Mouse (Mus musculus) frontal cortex, adult 2 months (tissue): ENCODE results near the gene Olfr981. TPM values are rescaled to one million over a fixed set of nuclear protein-coding genes. Genes with fewer than 3 reads are reported as not detected.
"Not testable (repeated sequence)": the region's sequence is repeated elsewhere in the genome, so short reads cannot be mapped to it uniquely, and the experiment has no call there.

ENCODE experiments used
- DNase-seq, 2 experiments: peaks; one replicate each; pipeline ENCODE4 v3.0.0; 2022; ENCODE audit warnings: low spot score in 1 of 2; ENCODE audit errors: extremely low spot score in 1 of 2
- polyA plus RNA-seq: library from polyadenylated mRNA; depleted of rRNA; stranded (reverse); fragments of >200 nt; gene quantifications from 2 replicates; pipeline ENCODE4 v1.2.3, GENCODE M21; 2012; rRNA removed

Olfr981 gene
- 0.04 and 0.11 TPM in 2 replicates for polyA plus RNA-seq

DNA sequence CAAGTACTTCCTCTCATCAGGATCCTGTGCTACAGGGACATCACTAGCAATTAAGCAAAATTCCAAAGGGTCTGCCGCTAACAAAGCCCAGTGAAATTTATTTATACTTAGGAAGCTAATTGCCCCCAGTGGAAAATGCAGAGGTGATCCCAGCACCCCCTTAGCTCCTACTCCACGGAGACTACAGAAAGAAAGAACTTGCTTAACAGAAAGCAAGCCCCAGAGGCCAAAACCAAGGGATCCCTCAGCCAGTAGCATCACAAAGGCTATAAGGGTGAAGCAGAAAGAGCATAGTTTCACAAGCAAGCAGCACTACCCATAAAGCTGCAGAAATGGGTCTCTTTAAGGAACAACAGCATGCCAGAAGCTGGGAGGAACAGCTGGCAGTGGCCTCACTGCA lies at the start of gene Olfr981:
Olfr981 (plus strand) TSS at position 301 of the 400 bp plus-strand sequence.
- no peak for DNase-seq

DNA sequence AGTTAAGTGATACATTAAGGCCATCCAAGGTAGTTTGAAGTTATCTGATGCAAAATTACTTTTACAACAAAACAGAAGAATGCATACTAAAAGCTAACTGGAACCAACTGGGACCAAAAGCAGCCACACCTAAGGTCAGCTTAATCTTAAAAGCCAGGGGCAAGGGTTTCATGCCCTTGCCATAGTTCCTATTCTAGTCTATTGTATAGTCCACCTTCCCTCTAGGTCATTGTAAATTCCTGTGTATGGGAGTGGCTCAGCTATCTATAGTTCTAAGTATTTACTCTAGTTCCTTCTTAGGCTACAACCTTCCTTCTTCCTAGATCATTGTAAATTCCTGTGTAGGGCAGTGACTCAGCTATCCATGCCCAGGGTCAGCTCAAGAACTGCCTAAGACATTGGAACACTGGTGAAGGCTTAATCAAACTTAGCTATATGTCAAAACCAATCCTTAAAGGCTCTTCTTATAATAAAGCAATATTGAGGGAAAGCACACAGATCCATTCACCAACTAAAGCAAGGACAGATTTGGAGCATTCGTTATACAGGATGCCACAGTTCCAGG lies 44.6 kb upstream of the Olfr981 start:
- DNase-seq: not testable (repeated sequence)

DNA sequence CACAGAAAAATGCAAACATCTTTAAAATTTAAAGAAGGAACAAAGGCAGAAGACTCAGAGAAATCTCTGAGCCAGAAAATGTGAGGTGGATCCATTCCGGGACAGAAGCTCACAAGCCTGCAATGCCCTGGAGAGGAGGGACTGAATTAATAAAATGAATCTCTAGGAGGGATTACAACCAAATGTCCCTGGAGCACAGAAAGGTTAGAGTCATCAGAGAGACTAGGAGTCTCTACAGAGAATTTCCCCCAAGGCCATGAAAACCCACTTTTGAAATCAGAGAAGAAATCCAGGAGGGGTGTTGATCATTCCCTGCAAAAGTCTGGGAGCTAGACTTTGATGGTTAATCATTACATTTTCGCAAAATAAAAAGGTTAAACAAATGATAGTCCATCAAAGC lies 29.5 kb upstream of the Olfr981 start, which contains the start of gene Olfr978:
Olfr978 (plus strand) TSS at position 301 of the 400 bp plus-strand sequence.
- DNase-seq: no peak

DNA sequence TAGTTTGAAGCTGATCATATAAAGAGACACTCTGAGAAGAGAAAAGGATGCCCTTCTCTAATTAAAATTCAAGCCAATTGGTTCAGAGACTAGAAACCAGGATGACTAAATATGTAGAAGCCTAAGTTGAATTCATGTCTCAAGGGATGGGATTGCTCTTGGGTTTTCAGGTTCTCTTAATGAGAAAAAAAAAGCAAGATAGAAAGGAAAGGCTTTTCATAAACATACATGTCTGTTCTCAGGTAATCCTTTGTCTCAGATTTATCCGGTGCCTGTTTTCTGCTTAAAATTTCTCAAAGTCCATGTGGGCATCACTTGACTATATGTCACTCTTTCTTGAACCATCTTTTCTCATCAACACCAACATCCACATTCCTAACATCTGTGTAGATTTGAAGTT lies 17.9 kb upstream of the Olfr981 start, which contains the start of gene Olfr979:
Olfr979 (minus strand) TSS at position 101 of the 400 bp plus-strand sequence.
- DNase-seq: no peak

DNA sequence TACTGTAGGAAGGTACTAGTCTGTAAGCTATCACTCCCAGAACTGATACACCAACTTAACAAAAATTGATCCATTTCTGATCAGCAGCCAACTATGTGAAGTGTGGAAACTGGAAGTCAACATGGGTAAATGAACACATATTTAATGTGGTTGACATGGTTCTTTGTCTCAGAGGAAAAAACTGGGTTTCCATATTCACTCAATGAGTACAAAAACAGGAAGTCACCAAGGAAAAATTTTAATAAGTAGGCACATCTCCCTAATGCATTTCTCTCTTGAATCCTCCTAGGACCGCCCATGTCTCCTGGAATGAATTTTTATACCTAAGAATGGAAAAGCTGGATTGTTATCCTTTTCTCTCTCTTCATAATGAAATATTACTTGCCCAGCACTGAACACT lies 11.8 kb upstream of the Olfr981 start, which contains the start of gene Olfr980:
Olfr980 (minus strand) TSS at position 101 of the 400 bp plus-strand sequence.
- DNase-seq: no peak

DNA sequence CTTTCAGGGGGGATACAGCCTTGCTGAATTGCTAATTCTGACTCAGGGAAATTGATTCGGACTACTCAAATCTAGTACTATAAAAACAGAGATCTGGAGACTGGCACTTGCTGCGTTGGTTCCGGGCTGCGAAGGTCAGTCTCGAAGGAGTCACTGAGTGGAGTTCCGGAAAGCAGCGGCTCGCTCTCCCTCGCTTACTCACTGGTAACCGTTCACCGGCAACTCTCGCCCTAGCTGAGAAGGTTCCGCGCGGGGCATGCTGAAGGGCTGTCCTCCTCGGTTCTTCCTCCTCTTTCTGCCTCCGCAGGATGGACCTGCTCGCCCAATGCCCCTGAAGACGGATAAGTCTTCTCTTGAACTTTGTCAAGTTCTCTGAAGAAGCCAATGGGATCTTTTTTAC lies 28.9 kb downstream of the Olfr981 start:
- no peak for DNase-seq

DNA sequence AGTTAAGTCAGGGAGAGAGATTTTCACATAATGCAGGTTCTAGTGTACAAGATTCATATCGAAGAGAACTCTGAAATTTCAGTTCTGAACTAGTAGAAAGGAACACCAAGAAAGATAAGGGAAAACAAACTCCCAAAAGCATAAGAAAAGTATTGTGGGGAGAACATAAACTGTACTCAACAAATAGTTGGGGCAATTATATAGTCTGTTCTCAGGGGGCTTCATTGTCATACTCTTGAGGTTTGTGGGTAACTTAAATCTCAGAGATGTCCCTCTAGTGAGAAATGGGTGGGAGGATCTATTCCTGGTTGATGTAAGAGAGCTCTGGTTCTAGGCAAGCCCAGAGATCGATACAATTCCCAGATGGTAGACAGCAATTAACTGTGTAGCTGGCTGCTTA lies 52.3 kb downstream of the Olfr981 start, which contains the start of gene Olfr982:
Olfr982 (plus strand) TSS at position 301 of the 400 bp plus-strand sequence.
- DNase-seq: no peak

Other genes starting within 250 kb of the Olfr981 start
- not detected in 2 replicates for gene Olfr968, start 238.2 kb upstream of the Olfr981 start, polyA plus RNA-seq
- not detected in 2 replicates for gene Olfr969, start 230.5 kb upstream of the Olfr981 start, polyA plus RNA-seq
- not detected in 2 replicates for gene Olfr970, start 212.6 kb upstream of the Olfr981 start, polyA plus RNA-seq
- not detected in 2 replicates for gene Olfr971, start 184.6 kb upstream of the Olfr981 start, polyA plus RNA-seq
- 0.06 TPM in 1 of 2 replicates, not detected in the other for gene Olfr972, start 155.0 kb upstream of the Olfr981 start, polyA plus RNA-seq
- gene Olfr229, start 114.1 kb upstream of the Olfr981 start, polyA plus RNA-seq: not detected in 2 replicates
- not detected in 2 replicates for gene Olfr974, start 84.0 kb upstream of the Olfr981 start, polyA plus RNA-seq
- gene Olfr975, start 69.4 kb upstream of the Olfr981 start, polyA plus RNA-seq: 0.02 TPM in 1 of 2 replicates, not detected in the other
- gene Olfr976, start 60.3 kb upstream of the Olfr981 start, polyA plus RNA-seq: not detected in 2 replicates
- not detected in 2 replicates for gene Olfr978, start 29.4 kb upstream of the Olfr981 start, polyA plus RNA-seq
- gene Olfr979, start 18.0 kb upstream of the Olfr981 start, polyA plus RNA-seq: not detected in 2 replicates
- gene Olfr980, start 11.9 kb upstream of the Olfr981 start, polyA plus RNA-seq: not detected in 2 replicates
- not detected in 2 replicates for gene Olfr982, start 52.4 kb downstream of the Olfr981 start, polyA plus RNA-seq
- not detected in 2 replicates for gene Olfr983, start 72.1 kb downstream of the Olfr981 start, polyA plus RNA-seq
- not detected in 2 replicates for gene Olfr984, start 92.7 kb downstream of the Olfr981 start, polyA plus RNA-seq
- 0.08 TPM in 1 of 2 replicates, not detected in the other for gene Olfr985, start 108.7 kb downstream of the Olfr981 start, polyA plus RNA-seq
- not detected in 2 replicates for gene Tmem225, start 126.7 kb downstream of the Olfr981 start, polyA plus RNA-seq
- gene Olfr986, start 159.5 kb downstream of the Olfr981 start, polyA plus RNA-seq: not detected in 2 replicates
- 3.7 and 4.1 TPM in 2 replicates for gene Zfp202, start 170.9 kb downstream of the Olfr981 start, polyA plus RNA-seq
- gene Scn3b, start 247.8 kb downstream of the Olfr981 start, polyA plus RNA-seq: 77.5 and 88.8 TPM in 2 replicates